Mouse (Mus musculus): ENCODE measurements at regions not wholly inside any gene's neighbourhood (a gene's known extent, or its start where the extent isn't known, plus 50 kb on each side); places are given as distances from the start of the nearest gene placed in this dataset.

- no peak for DNase-seq (ENCODE audit: extremely low read depth, insufficient read length, low spot score)
These were observed 55.1 kb upstream of the Gpc1 start for GRCm38 (mm10) chr1:92776353-92776752.

GRCm38 (mm10) chr1:92775908-92776307, 55.5 kb upstream of the Gpc1 start:
- DNase-seq (ENCODE audit: extremely low read depth, insufficient read length, low spot score), result no peak

DNA sequence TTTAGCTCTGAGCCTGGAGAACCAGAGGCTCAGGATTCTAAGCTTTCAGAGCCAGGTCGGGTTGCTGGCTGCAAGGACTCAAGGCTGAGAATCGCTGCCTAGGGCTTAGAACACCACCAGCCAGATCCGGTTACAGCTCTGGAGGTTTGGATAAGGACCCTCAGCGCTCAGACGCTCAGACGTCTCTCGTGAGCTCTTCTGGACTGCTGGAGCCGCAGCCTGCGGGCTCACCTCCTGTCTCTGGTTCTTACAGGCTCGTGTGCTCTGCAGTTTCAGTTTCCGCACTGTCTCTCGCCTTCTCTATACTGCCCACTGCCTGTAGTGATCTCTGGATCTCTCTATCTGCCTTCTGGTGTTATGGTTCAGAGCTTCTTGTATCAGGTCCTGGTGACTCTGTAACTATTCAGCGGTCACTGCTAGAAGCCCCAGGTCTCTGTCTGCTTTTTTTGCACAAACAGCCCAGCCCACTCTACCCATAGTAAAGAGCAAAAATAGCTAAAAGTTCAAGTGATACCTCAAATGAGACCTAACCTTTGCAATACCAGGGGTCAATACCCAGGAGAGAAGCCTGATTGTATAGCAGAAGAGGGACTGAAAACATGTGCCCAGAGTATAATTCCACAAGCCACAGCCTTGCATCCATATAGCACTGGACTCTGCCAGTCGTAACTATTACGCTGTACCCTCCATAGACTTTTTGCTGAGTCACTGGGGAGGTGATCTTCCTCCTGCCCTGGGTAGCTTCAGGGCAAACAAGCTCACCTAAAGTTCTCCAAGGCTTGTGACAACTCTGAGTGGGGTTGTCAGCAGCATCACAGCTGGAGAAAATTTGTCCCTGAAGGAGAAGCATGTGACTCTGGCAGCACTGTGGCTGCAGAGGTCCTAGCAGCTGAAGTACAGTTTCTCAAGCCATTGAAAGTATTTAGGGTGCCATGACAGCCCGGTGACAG, 56.4 kb upstream of the Gpc1 start:
- no peak for DNase-seq (ENCODE audit: extremely low read depth, insufficient read length, low spot score)

DNA sequence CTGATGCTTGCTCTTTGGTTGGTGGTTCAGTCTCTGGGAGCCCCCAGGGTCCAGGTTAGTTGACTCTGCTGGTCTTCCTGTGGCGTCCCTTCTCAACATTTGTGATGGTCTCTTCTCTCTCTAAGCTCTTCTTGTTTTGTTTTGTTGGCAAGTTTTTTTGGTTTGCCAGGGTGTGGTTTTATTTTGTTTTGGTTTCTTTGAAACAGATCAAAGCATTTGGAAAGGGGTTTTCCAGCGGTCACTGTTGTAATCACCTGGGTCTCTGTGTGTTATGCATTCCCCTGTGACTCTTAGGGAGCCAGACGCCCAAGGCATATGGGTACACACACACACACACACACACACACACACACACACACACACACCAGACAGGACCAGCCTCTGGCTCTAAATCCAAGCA, 57.4 kb upstream of the Gpc1 start:
- DNase-seq (ENCODE audit: extremely low read depth, insufficient read length, low spot score), result no peak

GRCm38 (mm10) chr1:92772784-92773113, 58.7 kb upstream of the Gpc1 start:
- DNase-seq (ENCODE audit: extremely low read depth, insufficient read length, low spot score), result no peak

DNA sequence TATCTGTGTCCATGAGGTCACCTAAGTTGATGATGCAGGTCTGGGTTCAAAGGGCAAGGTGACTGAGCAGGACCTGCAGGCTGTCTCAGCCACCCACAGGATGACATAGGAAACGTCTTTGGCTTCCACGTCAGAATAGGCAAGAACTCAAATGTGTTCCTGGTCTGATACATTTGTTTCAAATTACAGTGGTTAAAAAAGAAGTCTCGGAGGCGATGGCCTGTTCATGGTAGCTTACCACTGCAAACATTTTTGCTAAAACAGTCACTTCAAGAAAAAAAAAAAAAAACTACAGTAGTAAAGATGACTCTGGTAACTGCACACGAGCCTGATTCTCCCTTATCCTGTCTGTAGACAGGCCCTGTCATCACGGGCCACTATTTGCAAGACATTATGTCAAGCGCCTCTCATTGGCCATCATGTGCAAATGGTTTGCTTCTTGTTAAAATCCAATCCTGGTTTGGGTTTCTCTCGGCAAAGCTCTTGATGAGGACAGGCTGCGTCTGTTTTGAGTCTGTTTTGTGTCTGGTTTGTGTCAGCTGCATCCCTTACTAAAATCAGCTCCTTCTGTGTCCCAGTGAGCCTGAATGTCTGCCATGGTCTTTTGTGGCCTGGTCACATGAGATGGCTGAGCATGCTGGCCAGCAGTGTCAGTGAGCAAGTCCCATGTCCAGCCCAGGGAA, 59.2 kb upstream of the Gpc1 start:
- DNase-seq (ENCODE audit: extremely low read depth, insufficient read length, low spot score), result no peak

- peak; percentile 58 for DNase-seq (ENCODE audit: extremely low read depth, insufficient read length, low spot score)
These were observed 61.7 kb upstream of the Gpc1 start for GRCm38 (mm10) chr1:92769696-92770095.

DNA sequence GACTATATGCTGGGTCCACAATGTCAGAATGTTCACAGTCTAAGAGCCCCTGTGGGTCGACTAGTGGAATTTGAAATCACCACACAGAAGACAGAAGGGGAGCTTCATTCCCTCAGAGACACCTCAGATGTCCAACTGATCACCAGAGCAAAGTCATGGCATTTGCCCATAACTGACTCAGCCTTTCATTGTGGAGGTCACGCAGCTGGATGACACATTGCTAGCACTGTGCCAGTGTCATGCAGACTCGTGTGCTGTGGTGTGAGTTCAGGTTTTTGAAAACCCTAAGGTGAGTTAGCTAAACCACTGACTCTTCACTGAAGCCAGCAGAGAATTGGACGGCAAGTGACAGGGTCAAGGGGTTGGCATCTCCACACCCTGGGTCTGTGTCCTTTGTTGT, 62.3 kb upstream of the Gpc1 start:
- peak; percentile 57 for DNase-seq (ENCODE audit: extremely low read depth, insufficient read length, low spot score)

- no peak for DNase-seq (ENCODE audit: extremely low read depth, insufficient read length, low spot score)
These were observed 64.9 kb upstream of the Gpc1 start for GRCm38 (mm10) chr1:92766496-92766895.

GRCm38 (mm10) chr1:92754793-92755488, 76.5 kb upstream of the Gpc1 start:
- peak; percentile 43 for DNase-seq (ENCODE audit: extremely low read depth, insufficient read length, low spot score)

- DNase-seq (ENCODE audit: extremely low read depth, insufficient read length, low spot score), result peak; percentile 84
These were observed 79.7 kb upstream of the Gpc1 start for GRCm38 (mm10) chr1:92751700-92752136.

GRCm38 (mm10) chr1:92749475-92749874, 82.0 kb upstream of the Gpc1 start:
- no peak for DNase-seq (ENCODE audit: extremely low read depth, insufficient read length, low spot score)

GRCm38 (mm10) chr1:92745284-92745683, 86.2 kb upstream of the Gpc1 start:
- DNase-seq (ENCODE audit: extremely low read depth, insufficient read length, low spot score), result peak; percentile 44

- DNase-seq (ENCODE audit: extremely low read depth, insufficient read length, low spot score), result peak; percentile 55
These were observed 86.8 kb upstream of the Gpc1 start for GRCm38 (mm10) chr1:92744528-92745241.

- no peak for DNase-seq (ENCODE audit: extremely low read depth, insufficient read length, low spot score)
These were observed 88.4 kb upstream of the Gpc1 start for GRCm38 (mm10) chr1:92742881-92743621.

DNA sequence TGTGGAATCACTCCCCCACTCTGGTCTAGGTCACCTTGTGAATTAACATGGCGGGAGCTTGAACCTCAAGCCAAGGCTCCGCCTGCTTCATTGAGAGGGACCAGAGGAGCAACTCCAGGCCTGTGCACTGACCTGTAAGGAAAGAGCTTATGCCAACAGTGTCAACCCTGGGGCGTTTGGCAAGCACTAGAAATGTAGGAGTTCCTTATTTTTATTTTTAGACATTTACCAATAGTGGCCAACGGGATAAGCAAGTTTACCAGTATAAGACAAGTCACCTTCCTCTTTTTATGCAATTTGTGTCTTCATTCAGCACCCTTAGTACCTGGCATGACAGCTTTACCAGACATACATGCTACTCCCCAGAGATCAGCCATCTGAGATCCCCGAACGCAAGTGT, 89.1 kb upstream of the Gpc1 start:
- no peak for DNase-seq (ENCODE audit: extremely low read depth, insufficient read length, low spot score)

DNA sequence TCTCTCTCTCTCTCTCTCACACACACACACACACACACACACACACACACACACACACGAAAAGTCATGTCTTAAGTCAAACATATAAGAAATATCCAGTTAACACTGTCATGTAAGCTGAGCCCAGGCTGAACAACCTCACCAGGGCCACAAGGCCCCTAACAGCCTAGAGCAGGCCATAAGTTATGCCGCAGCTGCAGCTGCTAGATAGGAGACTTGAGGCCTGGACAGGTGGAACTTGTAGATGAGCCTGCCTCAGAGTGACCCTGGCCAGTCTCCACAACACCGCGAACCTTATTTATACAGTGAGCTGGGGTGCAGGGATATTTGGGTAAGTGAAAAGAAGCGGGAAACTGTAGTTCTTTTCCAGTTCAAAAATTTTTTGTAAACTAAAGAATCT, 90.4 kb upstream of the Gpc1 start:
- no peak for DNase-seq (ENCODE audit: extremely low read depth, insufficient read length, low spot score)

DNA sequence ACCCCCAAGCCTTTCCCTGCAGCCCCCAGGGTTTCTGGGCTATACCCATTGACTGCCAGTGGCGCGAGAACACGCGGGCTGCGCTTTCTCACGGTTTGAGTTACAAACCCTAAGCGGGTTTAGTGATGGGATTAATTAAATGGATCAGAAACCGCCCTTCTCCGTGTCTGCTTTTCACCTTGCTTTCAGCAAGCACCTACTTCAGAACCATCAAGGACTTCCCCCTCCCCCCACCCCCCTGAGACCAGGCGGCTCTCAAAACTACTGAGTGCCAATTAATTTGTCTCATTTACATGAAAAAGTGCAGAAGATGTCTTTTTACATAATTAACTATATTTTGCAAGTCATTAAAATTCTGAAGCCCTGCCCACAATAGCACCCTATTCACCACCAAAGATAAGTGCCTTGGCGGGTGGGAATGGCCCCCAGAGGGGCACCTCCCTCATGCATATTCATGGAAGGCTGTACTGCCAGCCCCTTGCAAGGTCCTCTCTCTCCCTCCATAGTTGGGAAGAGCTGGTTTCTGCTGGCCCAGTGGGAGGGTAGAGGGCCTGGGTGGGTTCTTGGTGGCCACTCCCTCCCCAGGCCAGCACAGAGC, 89.1 kb upstream of the Otos start:
- DNase-seq (ENCODE audit: extremely low read depth, insufficient read length, low spot score), result no peak

GRCm38 (mm10) chr1:92736411-92736810, 87.8 kb upstream of the Otos start:
- no peak for DNase-seq (ENCODE audit: extremely low read depth, insufficient read length, low spot score)

- no peak for DNase-seq (ENCODE audit: extremely low read depth, insufficient read length, low spot score)
These were observed 85.1 kb upstream of the Otos start for GRCm38 (mm10) chr1:92733732-92734131.

Data from 3134 (cell line).